Mouse (Mus musculus) heart, postnatal 0 days (tissue): Measurements from ENCODE around the gene Nelfa. TPM values are rescaled to one million over a fixed set of nuclear protein-coding genes. Genes with fewer than 3 reads are reported as not detected.

Experiments
- ATAC-seq: fragments of 200-750 bp; cut with Nextera tagmentation; 2 replicates; pipeline ENCODE4 v1.8.0; 2017; ENCODE audit warnings: low read depth, moderate number of reproducible peaks, moderate library complexity; ENCODE audit not compliant: insufficient read depth
- DNase-seq: peaks from one replicate; pipeline ENCODE4 v3.0.0-alpha.2; 2016; ENCODE audit warnings: low spot score
- H3K27ac ChIP-seq: fragments of 300-500 bp; sonication (generic); 2 replicates; pipeline ENCODE4 v1.5.1; 2014; ENCODE audit warnings: low read depth, mild to moderate bottlenecking
- H3K27me3 ChIP-seq: fragments of 300-500 bp; sonication (generic); 2 replicates; pipeline ENCODE4 v1.6.1; 2014; ENCODE audit warnings: low read length, mixed read lengths; ENCODE audit not compliant: control insufficient read depth, insufficient read depth
- H3K36me3 ChIP-seq: fragments of 300-500 bp; sonication (generic); replicated peaks from 2 replicates; pipeline ENCODE4 v1.6.1; 2014; ENCODE audit warnings: low read length, mixed read lengths; ENCODE audit not compliant: control insufficient read depth, insufficient read depth
- H3K4me1 ChIP-seq: fragments of 300-500 bp; sonication (generic); 2 replicates; pipeline ENCODE4 v1.6.1; 2014; ENCODE audit warnings: antibody characterized with exemption; ENCODE audit not compliant: control insufficient read depth, insufficient read depth
- H3K4me2 ChIP-seq: fragments of 300-500 bp; sonication (generic); 2 replicates; pipeline ENCODE4 v1.6.1; 2014; ENCODE audit warnings: low read depth, mild to moderate bottlenecking, low read length, moderate library complexity
- H3K4me3 ChIP-seq: fragments of 300-500 bp; sonication (generic); 2 replicates; pipeline ENCODE4 v1.5.1; 2014; ENCODE audit warnings: low read depth, low read length
- H3K9ac ChIP-seq: fragments of 300-500 bp; sonication (generic); replicated peaks from 2 replicates; pipeline ENCODE4 v1.6.1; 2014; ENCODE audit warnings: low read depth, low read length, mixed read lengths
- H3K9me3 ChIP-seq: fragments of 300-500 bp; sonication (generic); replicated peaks from 2 replicates; pipeline ENCODE4 v1.6.1; 2016; ENCODE audit warnings: low read length; ENCODE audit not compliant: control insufficient read depth
- CTCF ChIP-seq: IDR thresholded peaks from 2 replicates; pipeline ENCODE4 v1.5.1; 2016; ENCODE audit warnings: antibody characterized with exemption, control low read depth, low read depth
- EP300 ChIP-seq: IDR thresholded peaks from 2 replicates; pipeline ENCODE4 v1.6.1; 2016; ENCODE audit warnings: antibody characterized with exemption, low read depth
- WGBS: fragments of 180-500 bp; shearing (Covaris S2); extraction: QIAGEN DNeasy Blood & Tissue Kit; methylation state at CpG from one replicate; pipeline ENCODE4 v1.1.7; 2014; 5-methylcytosine and 5-hydroxymethylcytosine counted together
- polyA plus RNA-seq: library from polyadenylated mRNA; unstranded; fragments of >200 nt; fragmentation: Nextera tagmentation; extraction: Ambion mirVana; gene quantifications from 2 replicates; pipeline ENCODE4 v1.2.1, GENCODE M21; 2015
- total RNA-seq: library from RNA; depleted of rRNA; stranded (reverse); fragments of >200 nt; gene quantifications from 2 replicates; pipeline ENCODE4 v1.2.3, GENCODE M21; 2014; ENCODE audit warnings: low replicate concordance; rRNA removed

Gene Nelfa
- total RNA-seq = 16.1 and 20.6 TPM in 2 replicates
- 18.1 and 18.9 TPM in 2 replicates for polyA plus RNA-seq

DNA sequence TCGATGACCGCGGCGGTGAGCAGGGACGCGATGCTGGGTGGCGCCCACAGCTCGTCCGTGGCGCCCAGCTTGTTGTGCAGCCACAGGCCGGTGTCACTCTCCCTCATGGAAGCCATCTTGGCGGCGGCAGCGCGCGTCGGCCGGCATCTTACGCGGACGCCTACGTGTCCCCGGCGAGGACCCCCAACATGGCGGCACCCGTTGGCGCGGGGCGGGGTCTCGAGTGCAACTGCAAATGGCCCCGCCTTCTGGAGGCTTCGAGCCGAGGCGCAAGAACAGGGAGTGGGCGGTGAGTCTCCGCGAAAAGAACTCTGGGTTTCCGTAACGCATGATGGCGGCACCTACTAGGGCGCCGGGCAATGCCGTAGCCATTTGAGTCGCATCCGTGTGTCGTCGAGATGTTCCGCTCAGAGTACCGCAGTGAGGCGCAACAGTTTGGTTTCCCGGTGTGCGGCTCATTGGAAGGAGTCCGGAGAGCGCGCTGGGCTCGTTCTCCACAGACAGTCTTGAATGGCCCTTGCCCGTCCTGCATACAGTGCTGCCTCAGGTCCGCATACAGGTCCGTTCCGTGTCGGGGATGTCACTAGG, at the start of gene Nelfa:
Gene Nelfa (minus strand): TSS at position 294 of the 588 bp plus-strand sequence.
- ATAC-seq (peak; percentile 98), DNase-seq (peak; percentile 98)
- Histone ChIP-seq H3K4me3 (peak within 1 kb of the TSS; percentile 98), H3K9me3 (no peaks in the 10 kb centered on the region), H3K27ac (peak within 1 kb of the TSS; percentile 96), H3K27me3 (no peaks in the 10 kb centered on the region), H3K36me3 (no peaks in the 10 kb centered on the region), H3K4me2 (peak within 1 kb of the TSS; percentile 79), H3K9ac (peak within 1 kb of the TSS; percentile 94), H3K4me1 (peaks cover 20% of the 10 kb centered on the region)
- under 1% methylated on average over 61 of the region's 61 CpGs for WGBS
- peak; percentile 91 for TF ChIP-seq EP300
- peak; percentile 26 for TF ChIP-seq CTCF

- Histone ChIP-seq H3K9me3 (no peaks in the 10 kb centered on the region), H3K4me3 (peak within 1 kb of the TSS; percentile 82), H3K4me2 (peak within 1 kb of the TSS; percentile 96), H3K27me3 (peaks cover 17% of the 10 kb centered on the region), H3K4me1 (0 out of 2 replicates have a peak, but pooled peaks cover 4% of the 10 kb centered on the region), H3K27ac (peak within 1 kb of the TSS; percentile 8; the same call in 1 of the 2 replicates), H3K36me3 (no peaks in the 10 kb centered on the region), H3K9ac (peak within 1 kb of the TSS; percentile 53)
- TF ChIP-seq CTCF = no peak; the same call in 1 of the 2 replicates
- DNase-seq = peak; percentile 66
- WGBS = under 1% methylated on average over 88 of the region's 88 CpGs
- peak; percentile 83 for ATAC-seq
These were observed 47.3 kb upstream of the Nelfa start, which contains the start of gene Gm1673 for GRCm38 (mm10) chr5:33983309-33984121. TSS of gene Gm1673 (plus strand) at chr5:33983433.

GRCm38 (mm10) chr5:33982731-33983259, 46.6 kb upstream of the Nelfa start:
- Histone ChIP-seq H3K27ac (peak overlapping the region; percentile 8; the same call in 1 of the 2 replicates), H3K9ac (peak overlapping the region; percentile 53), H3K4me2 (peak overlapping the region; percentile 96), H3K36me3 (no peaks in the 10 kb centered on the region), H3K4me1 (0 out of 2 replicates have a peak, but pooled peaks cover 4% of the 10 kb centered on the region), H3K9me3 (no peaks in the 10 kb centered on the region), H3K4me3 (peak overlapping the region; percentile 82), H3K27me3 (peaks cover 17% of the 10 kb centered on the region)
- ATAC-seq = peak; percentile 18; the same call in 1 of the 2 replicates
- 6% methylated on average over 25 of the region's 26 CpGs for WGBS
- TF ChIP-seq CTCF = no peak
- no peak for TF ChIP-seq EP300
- no peak for DNase-seq

DNA sequence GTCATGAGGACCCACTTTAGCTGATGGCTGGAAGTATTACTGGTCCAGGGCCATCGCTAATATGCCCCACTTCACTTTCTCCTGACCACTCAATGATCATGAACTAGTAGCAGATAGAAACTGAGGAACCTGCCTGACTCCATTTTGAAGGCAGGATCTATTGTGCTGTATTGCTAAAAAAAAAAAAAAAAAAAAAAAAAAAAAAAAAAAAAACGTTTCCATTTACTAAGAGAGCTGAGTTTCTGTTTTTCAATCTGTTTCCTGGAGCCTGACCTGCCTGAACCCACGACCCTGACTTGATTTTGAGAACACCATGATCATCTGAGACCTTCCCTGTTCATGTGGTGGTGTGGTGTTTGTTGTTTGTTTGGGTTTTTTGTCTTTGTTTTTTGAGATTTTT, 40.1 kb upstream of the Nelfa start:
- Histone ChIP-seq H3K27ac (no peak overlapping the region), H3K9ac (no peak overlapping the region), H3K4me3 (no peak overlapping the region), H3K4me2 (no peak overlapping the region), H3K9me3 (no peaks in the 10 kb centered on the region), H3K4me1 (no peaks in the 10 kb centered on the region), H3K27me3 (no peaks in the 10 kb centered on the region), H3K36me3 (no peaks in the 10 kb centered on the region)
- no peak for DNase-seq
- ATAC-seq = no peak
- WGBS = 29% methylated on average over 3 of the region's 3 CpGs
- TF ChIP-seq EP300 = no peak
- TF ChIP-seq CTCF = no peak

GRCm38 (mm10) chr5:33974736-33975135, 38.5 kb upstream of the Nelfa start:
- no peak overlapping the region for H3K4me2 ChIP-seq
- 59% methylated on average over 2 of the region's 2 CpGs for WGBS
- no peaks in the 10 kb centered on the region for H3K9me3 ChIP-seq
- no peaks in the 10 kb centered on the region for H3K4me1 ChIP-seq
- H3K4me3 ChIP-seq = no peak overlapping the region
- H3K27ac ChIP-seq = no peak overlapping the region
- no peaks in the 10 kb centered on the region for H3K36me3 ChIP-seq
- no peak for DNase-seq
- TF ChIP-seq CTCF (no peak), EP300 (no peak)
- no peak overlapping the region for H3K9ac ChIP-seq
- no peaks in the 10 kb centered on the region for H3K27me3 ChIP-seq
- ATAC-seq = no peak
